Mouse (Mus musculus) skeletal muscle tissue, adult 2 months (tissue): ENCODE data around the gene Gm20388.
A peak's percentile ranks its signal among the peaks of the same experiment; 100 is the strongest.

Experiments
- DNase-seq: peaks from one replicate; pipeline ENCODE4 v3.0.0-alpha.2; 2012; ENCODE audit warnings: low read depth, low spot score

The Gm20388 gene

GRCm38 (mm10) chr8:120487377-120487728 is 576.7 kb downstream of the Gm20388 start:
- no peak for DNase-seq

- no peak for DNase-seq
These were observed 577.3 kb downstream of the Gm20388 start for GRCm38 (mm10) chr8:120487729-120488510.

GRCm38 (mm10) chr8:120488636-120489131 is 578.0 kb downstream of the Gm20388 start:
- DNase-seq: no peak

DNA sequence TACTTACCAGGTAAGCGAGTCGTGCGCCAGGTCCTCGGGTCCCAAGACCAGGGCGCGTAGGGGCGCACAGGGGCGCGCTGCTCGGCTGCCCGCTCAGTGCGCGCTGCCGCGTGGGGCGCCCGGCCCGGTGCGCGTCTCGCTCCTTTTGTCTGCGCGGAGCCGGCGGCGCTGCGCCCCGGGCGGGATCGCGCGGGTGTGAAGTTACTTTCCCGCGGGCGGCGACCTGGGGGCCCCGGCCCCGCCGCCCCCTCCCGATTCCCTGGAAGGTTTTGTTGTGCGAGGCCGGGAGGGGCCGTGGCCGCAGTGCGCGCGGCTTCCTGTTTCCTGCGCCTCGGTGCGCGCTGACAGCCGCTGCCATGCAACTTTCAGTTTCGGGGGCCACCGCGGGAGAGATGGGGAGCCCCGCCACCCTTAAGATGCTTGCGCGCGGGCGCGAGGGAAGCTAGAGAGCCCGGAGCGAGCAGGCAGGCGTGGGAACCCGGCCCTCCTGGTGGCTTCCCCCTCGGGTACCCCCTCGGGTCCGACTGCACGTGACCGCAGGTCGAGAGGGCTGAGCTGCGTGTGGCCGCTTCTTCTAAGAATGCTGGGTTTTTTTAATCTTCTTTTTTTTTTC is 578.6 kb downstream of the Gm20388 start:
- DNase-seq: no peak

DNA sequence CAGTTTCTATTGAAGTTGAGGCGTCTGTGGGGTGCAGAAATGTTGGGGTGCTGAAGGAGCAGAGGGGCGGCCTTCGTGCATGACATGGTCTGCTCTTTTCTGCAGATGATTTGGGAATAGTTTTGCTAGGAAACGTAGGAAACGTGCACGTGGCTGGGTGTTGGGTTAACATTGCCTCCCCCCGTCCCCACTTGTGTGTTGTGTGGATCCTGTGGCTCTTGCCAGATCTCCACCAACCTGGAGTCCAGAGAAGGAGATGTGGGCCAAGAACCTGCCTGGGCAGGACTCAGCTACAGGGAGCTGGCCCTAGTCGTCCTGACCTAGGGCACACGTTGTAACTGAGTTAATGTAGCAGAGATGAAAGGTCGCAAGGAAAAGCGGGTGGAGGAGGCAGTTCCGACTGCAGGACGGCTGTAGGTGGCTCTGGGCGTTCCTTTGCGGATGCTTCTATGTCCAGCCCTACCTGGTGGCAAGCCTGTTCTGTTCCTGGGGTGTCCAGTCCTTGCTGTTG is 579.2 kb downstream of the Gm20388 start:
- no peak for DNase-seq

- DNase-seq: no peak
These were observed 579.9 kb downstream of the Gm20388 start for GRCm38 (mm10) chr8:120490354-120491141.

GRCm38 (mm10) chr8:120491166-120491793 is 580.6 kb downstream of the Gm20388 start:
- DNase-seq: no peak

- DNase-seq: no peak
These were observed 581.7 kb downstream of the Gm20388 start for GRCm38 (mm10) chr8:120492193-120492880.

DNA sequence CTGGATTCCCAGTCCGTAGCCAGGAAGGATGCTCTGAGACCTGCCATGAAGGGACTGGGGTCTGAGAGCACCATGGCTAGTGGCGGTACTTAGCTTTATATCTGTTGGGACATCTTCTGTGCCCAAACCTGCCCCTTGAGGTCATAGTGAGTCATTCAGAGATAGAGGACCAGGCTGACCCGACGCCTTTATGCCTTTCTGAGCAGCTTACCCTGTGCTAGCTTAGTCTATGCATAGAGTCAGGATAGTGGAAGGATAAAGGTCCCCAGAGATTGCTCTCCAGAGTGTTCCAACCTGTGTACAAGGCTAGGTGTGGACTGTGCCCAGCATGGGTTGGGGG is 582.2 kb downstream of the Gm20388 start:
- no peak for DNase-seq

- DNase-seq: no peak
These were observed 583.1 kb downstream of the Gm20388 start for GRCm38 (mm10) chr8:120493508-120494464.

DNA sequence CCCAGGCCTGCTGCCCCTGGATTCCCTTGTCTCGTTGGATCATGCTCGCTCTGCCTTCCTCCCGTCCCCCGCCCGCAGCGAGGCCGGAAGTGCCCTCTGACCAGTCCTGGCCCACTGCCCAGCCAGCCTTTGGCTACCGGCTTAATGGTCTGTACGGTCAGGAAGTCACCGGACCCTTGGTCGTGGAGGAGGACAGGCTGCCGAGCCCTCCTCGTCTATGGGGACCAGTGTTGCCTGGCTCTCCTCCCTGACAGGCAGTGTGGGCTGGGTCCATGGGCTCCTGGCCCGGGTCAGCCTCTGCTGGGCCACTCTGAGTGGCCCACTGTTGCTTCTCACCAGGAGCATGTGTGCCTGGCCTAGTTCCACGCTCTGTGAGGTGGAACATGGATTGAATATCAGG is 584.3 kb downstream of the Gm20388 start:
- DNase-seq: peak; percentile 82

- no peak for DNase-seq
These were observed 584.8 kb downstream of the Gm20388 start for GRCm38 (mm10) chr8:120495461-120495860.

DNA sequence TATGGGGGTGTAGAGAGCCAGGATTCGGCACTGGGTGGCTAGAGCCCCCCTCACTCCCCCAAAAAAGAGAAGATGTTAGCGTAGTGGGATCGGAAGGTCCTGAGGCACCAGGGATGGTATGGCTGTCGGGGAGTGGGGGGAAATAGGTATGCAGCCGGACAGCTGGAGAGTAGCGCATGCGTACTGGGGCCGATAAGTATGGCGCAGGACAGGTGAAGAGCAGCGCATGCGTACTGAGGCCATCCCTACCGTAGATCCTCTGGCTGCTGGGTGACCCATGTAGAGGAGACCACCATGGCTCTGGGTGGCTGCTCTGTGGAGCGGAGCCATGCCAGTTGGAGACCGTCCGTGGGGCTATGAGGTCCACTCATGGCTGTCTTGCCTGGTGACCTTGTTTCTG is 585.8 kb downstream of the Gm20388 start:
- no peak for DNase-seq

DNA sequence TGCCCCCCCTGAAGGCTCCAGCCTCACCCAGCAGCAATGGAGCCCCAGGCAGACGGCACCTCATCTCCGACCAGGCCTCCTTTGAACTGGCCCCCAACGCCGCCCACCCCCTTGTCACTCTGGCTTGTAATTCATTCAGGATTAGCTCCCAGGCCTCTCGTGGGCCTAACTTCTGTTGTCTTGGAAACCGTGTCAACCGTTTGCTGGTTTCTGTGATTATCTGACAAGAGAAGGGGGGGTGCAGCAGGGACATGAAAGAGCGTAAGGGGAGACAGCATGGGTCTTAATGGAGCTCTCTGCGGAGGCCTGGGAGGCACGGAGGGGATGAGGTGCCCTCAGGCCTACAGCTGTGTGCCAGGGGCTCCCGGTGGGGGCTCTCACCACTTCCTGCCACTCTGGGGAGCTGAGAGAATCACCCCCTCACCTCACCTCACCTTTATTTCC is 586.9 kb downstream of the Gm20388 start:
- no peak for DNase-seq

- no peak for DNase-seq
These were observed 587.7 kb downstream of the Gm20388 start for GRCm38 (mm10) chr8:120498349-120498831.

- DNase-seq: peak; percentile 78
These were observed 588.4 kb downstream of the Gm20388 start for GRCm38 (mm10) chr8:120498926-120499605.

DNA sequence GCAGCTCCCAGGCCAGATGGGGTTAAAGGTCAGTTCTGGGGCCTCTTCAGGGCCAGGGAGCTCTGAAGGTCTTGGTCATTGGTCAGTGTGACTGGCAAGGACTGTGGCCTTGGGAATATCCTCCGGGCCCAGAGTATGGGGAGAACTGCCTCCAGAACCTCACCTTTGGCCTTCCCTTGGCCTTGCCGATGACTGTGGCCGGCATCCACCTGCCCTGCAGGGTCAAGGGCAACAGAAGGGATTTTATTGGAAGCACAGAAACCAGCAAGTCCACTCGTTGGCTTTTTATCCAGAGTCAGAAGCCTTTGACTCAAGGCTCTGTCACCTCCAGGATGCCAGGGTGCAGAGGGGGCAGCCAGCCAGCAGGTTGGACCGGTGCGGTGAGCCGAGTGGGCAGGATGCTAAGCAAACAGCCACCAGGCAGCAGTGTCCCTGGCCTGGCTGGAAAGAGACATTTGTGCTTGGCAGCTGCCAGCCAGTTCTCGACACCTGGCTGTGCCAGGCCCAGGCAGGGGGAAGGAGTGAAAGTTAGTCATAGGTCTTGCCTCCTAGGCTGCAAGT is 590.1 kb downstream of the Gm20388 start:
- DNase-seq: peak; percentile 70

DNA sequence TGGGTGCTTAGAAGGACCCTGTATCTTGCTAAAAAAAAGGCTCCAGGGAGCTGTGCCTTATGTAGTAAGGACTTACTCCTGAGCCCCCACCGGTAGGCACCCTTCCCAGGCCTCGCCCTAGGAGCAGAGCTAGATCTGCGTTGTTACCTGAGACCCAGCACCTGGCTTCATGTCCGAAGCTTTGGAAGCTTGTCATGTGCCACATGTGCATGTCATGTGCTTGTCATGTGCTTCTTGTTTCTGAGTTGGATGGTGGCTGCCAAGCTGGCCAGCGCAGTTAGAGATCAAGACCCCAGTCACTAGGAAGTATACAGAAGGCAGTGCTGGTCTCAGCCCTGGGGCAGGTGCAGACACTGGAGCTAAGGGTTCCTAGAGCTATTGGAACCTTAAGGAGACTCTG is 590.8 kb downstream of the Gm20388 start:
- DNase-seq: no peak

DNA sequence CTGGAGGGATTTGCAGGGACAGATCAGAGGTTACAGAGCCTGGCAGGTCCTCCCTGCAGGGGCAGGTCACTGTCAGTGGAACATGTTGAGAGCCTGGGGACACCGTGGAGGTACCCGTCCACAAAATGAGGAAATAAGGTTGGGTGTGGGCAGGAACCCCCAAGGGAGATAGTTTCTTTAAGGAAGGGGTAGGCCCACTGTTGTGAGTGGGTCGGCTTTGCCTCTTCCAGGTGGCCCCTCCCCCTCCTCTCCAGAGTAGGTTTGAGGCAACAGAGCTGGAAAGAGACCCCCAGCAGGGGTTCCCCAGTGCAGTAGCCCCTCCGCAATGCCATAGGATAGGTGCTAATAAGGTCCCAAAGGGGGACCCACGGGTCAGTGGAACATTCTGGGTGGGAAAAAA is 591.8 kb downstream of the Gm20388 start:
- DNase-seq: no peak
